Mouse (Mus musculus) ES-Bruce4 (cell line): Measurements from ENCODE around the gene Cmtr1. TPM values are rescaled to one million over a fixed set of nuclear protein-coding genes. Genes with fewer than 3 reads are reported as not detected.

Source experiments
- H3K27ac ChIP-seq: 2 replicates; pipeline ENCODE4 v1.5.1; 2012; ENCODE audit warnings: low read length, inconsistent platforms; ENCODE audit not compliant: insufficient read depth
- H3K27me3 ChIP-seq: 2 replicates; pipeline ENCODE4 v1.6.1; 2012; ENCODE audit warnings: mild to moderate bottlenecking, low read length, inconsistent platforms; ENCODE audit not compliant: control insufficient read depth, poor library complexity, insufficient read depth, severe bottlenecking
- H3K36me3 ChIP-seq: 2 replicates; pipeline ENCODE4 v1.6.1; 2012; ENCODE audit warnings: inconsistent platforms, mild to moderate bottlenecking, low read length, moderate library complexity; ENCODE audit not compliant: control insufficient read depth, poor library complexity, insufficient read depth, severe bottlenecking
- H3K4me1 ChIP-seq: one replicate; pipeline ENCODE4 v1.8.1; 2011; ENCODE audit warnings: low read length; ENCODE audit not compliant: control insufficient read depth, insufficient read depth
- H3K4me3 ChIP-seq: 2 replicates; pipeline ENCODE4 v1.5.1; 2011; ENCODE audit warnings: low read depth, mild to moderate bottlenecking, low read length
- H3K9ac ChIP-seq: 2 replicates; pipeline ENCODE4 v1.6.1; 2012; ENCODE audit warnings: low read depth, mild to moderate bottlenecking, inconsistent platforms; ENCODE audit not compliant: poor library complexity, severe bottlenecking
- H3K9me3 ChIP-seq: replicated peaks from 2 replicates; pipeline ENCODE4 v1.6.1; 2012; ENCODE audit warnings: mild to moderate bottlenecking, low read length, inconsistent platforms; ENCODE audit not compliant: control insufficient read depth, poor library complexity, insufficient read depth, severe bottlenecking
- CTCF ChIP-seq: IDR thresholded peaks from one replicate; pipeline ENCODE4 v1.8.1; 2011; ENCODE audit warnings: low read depth, low read length
- EP300 ChIP-seq: IDR thresholded peaks from 2 replicates; pipeline ENCODE4 v1.6.1; 2011; ENCODE audit warnings: low read depth, low read length; ENCODE audit not compliant: insufficient read depth
- POLR2A ChIP-seq: IDR thresholded peaks from one replicate; pipeline ENCODE4 v1.8.1; 2011; ENCODE audit warnings: low read length; ENCODE audit not compliant: insufficient read depth
- polyA plus RNA-seq: library from polyadenylated mRNA; stranded (reverse); fragments of >200 nt; gene quantifications from 2 replicates; pipeline ENCODE4 v1.2.4, GENCODE M21; 2011; ENCODE audit warnings: low read depth; ENCODE audit not compliant: missing spikeins, insufficient read depth, insufficient read length

Cmtr1 gene
- polyA plus RNA-seq, 1 experiment: 79.2 TPM

DNA sequence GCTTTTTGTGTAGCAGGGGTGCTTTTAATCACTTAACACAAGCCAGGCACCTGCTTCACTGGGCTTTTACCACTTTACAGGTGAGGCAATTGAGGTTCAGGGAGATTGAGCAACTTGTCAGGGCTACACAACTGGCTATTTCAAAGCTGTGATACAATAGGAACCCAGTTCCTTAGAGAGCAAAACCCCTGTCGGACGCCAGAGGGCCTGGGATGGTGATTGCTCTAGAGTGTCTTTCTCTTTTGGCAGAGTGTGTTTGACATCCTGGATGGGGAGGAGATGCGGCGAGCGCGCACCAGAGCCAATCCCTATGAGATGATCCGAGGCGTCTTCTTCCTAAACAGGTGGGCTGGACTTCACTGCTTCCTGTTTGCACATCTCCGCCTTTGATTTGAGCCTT, 21.3 kb downstream of the Cmtr1 start:
- H3K9ac ChIP-seq: no peak overlapping the region
- H3K27ac ChIP-seq: no peak overlapping the region
- H3K9me3 ChIP-seq: no peaks in the 10 kb centered on the region
- peaks cover 3% of the 10 kb centered on the region for H3K4me1 ChIP-seq
- no peak overlapping the region for H3K4me3 ChIP-seq
- H3K36me3 ChIP-seq: peaks cover 42% of the 10 kb centered on the region
- no peaks in the 10 kb centered on the region for H3K27me3 ChIP-seq
- TF ChIP-seq EP300: no peak

DNA sequence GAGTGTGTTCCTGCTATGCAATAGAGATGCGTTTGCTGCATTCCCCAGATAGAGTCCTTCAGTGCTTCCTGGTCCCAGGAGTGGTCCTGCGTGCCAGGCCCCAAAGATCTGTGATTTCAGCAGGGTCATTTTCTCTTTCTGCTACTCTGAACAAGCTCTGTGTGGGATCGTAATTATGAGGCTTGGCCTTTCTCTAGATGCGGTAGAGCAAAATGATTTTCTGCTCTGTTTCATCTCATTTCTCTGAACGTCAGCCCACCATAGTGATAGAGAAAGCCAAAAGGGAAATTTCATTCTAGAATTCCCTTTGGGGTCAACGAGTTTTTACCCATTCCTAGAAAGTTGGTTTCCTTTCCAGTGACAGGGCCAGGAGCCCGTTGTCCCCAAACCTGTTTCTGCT, 21.9 kb downstream of the Cmtr1 start:
- no peaks in the 10 kb centered on the region for H3K9me3 ChIP-seq
- H3K27ac ChIP-seq: no peak overlapping the region
- no peak overlapping the region for H3K9ac ChIP-seq
- H3K4me3 ChIP-seq: no peak overlapping the region
- H3K4me1 ChIP-seq: peaks cover 3% of the 10 kb centered on the region
- H3K27me3 ChIP-seq: no peaks in the 10 kb centered on the region
- H3K36me3 ChIP-seq: peaks cover 40% of the 10 kb centered on the region
- TF ChIP-seq POLR2A: no peak
- TF ChIP-seq EP300: no peak
- no peak for TF ChIP-seq CTCF

DNA sequence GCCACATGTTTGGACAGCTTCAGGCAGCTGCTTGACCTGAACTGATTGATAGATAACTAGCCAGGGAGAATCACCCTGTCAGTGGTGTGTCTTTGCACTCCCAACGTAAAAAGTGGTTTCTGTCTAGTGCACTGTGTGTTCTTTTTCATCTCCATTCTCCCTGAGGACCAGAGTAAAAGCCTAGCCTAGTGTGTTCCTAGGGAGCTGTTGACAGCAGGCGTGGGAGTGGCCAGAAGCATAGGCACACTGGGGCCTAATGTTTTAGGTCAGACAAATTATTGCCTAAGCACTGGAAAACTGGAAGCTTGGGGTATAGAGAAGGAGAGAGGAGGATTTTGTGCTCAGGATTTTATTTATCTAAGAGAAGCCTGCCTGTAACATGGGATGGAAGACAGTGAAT, 22.7 kb downstream of the Cmtr1 start:
- no peak for TF ChIP-seq CTCF
- no peak for TF ChIP-seq POLR2A
- TF ChIP-seq EP300: no peak
- peaks cover 34% of the 10 kb centered on the region for H3K36me3 ChIP-seq

GRCm38 (mm10) chr17:29684275-29684674, 23.9 kb downstream of the Cmtr1 start:
- TF ChIP-seq EP300 (no peak), POLR2A (no peak), CTCF (no peak)
- Histone ChIP-seq H3K4me1 (no peaks in the 10 kb centered on the region), H3K4me3 (no peak overlapping the region), H3K9me3 (no peaks in the 10 kb centered on the region), H3K36me3 (peaks cover 27% of the 10 kb centered on the region), H3K9ac (no peak overlapping the region), H3K27ac (no peak overlapping the region), H3K27me3 (no peaks in the 10 kb centered on the region)

More for the DNA sequence above, 22.7 kb downstream of the Cmtr1 start:
- Histone ChIP-seq H3K9me3 (no peaks in the 10 kb centered on the region), H3K27ac (no peak overlapping the region), H3K4me1 (peaks cover 2% of the 10 kb centered on the region), H3K27me3 (no peaks in the 10 kb centered on the region), H3K9ac (no peak overlapping the region), H3K4me3 (no peak overlapping the region)

DNA sequence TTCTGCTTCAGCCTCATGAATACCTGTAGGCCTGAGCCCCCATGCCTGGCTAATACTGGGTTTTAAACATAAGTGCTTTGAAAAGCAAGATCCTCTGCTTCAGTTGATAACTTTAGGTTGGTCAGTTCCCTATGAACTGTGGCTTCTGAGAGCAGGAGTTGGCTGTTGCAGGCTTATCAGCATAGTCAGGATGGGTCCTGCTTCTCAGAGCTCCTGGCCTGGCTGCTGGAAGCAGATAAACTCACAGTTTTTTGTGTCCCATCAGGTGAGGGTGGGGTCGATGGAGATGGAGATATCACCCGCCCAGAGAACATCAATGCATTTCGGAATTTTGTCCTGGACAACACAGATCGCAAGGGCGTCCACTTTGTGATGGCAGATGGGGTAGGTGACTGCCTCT, 26.4 kb downstream of the Cmtr1 start:
- H3K27ac ChIP-seq: no peak overlapping the region
- no peaks in the 10 kb centered on the region for H3K27me3 ChIP-seq
- TF ChIP-seq CTCF: no peak
- TF ChIP-seq POLR2A: no peak
- TF ChIP-seq EP300: no peak
- no peaks in the 10 kb centered on the region for H3K9me3 ChIP-seq
- H3K9ac ChIP-seq: no peak overlapping the region
- H3K4me3 ChIP-seq: no peak overlapping the region
- peaks cover 30% of the 10 kb centered on the region for H3K36me3 ChIP-seq
- H3K4me1 ChIP-seq: no peaks in the 10 kb centered on the region

- no peaks in the 10 kb centered on the region for H3K27me3 ChIP-seq
- H3K9ac ChIP-seq: no peak overlapping the region
- no peak overlapping the region for H3K4me3 ChIP-seq
- no peak for TF ChIP-seq EP300
- TF ChIP-seq CTCF: no peak
- TF ChIP-seq POLR2A: no peak
- no peaks in the 10 kb centered on the region for H3K4me1 ChIP-seq
- no peak overlapping the region for H3K27ac ChIP-seq
- peaks cover 24% of the 10 kb centered on the region for H3K36me3 ChIP-seq
- H3K9me3 ChIP-seq: no peaks in the 10 kb centered on the region
Observed at GRCm38 (mm10) chr17:29687373-29687772, 27.0 kb downstream of the Cmtr1 start.

DNA sequence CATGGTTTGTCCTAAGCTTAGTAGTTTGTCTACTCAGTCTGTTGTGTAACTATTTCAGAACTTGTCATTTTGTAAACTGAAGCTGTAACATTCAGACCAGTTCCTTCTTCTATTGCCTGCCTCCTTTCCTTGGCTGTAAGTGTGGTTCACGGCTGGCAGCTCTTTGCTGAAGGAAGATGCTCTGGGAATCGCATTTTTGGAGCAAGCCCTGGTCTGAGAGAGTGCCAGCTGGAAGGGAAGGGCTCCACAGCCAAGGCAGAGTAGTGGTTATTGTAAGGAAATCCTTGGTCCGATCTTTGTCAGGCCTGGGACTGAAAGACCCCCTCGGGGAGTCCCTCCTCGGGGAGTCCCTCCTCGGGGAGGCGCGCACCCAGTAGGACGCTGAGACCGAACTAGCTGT, 28.2 kb downstream of the Cmtr1 start:
- H3K9me3 ChIP-seq: no peaks in the 10 kb centered on the region
- peaks cover 17% of the 10 kb centered on the region for H3K36me3 ChIP-seq

More for the DNA sequence above, 28.2 kb downstream of the Cmtr1 start:
- no peak overlapping the region for H3K9ac ChIP-seq
- no peak for TF ChIP-seq CTCF
- TF ChIP-seq EP300: no peak
- TF ChIP-seq POLR2A: no peak
- no peaks in the 10 kb centered on the region for H3K4me1 ChIP-seq
- H3K27me3 ChIP-seq: no peaks in the 10 kb centered on the region
- H3K4me3 ChIP-seq: no peak overlapping the region
- H3K27ac ChIP-seq: no peak overlapping the region
